Mouse (Mus musculus) hindbrain, embryonic 13.5 days (tissue): ENCODE measurements at regions not wholly inside any gene's neighbourhood (a gene's known extent, or its start where the extent isn't known, plus 50 kb on each side); places are given as distances from the start of the nearest gene placed in this dataset.
A peak's percentile ranks its signal among the peaks of the same experiment; 100 is the strongest.

Source experiments
- ATAC-seq: fragments of 200-750 bp; cut with Nextera tagmentation; 2 replicates; pipeline ENCODE4 v1.8.0; 2017; ENCODE audit warnings: moderate TSS enrichment; ENCODE audit not compliant: low FRiP score
- H3K27ac ChIP-seq: fragments of 300-500 bp; sonication (generic); 2 replicates; pipeline ENCODE4 v1.5.1; 2015; ENCODE audit warnings: inconsistent platforms, mild to moderate bottlenecking, moderate library complexity
- H3K27me3 ChIP-seq: fragments of 300-500 bp; sonication (generic); 2 replicates; pipeline ENCODE4 v1.6.1; 2015; ENCODE audit warnings: mild to moderate bottlenecking, inconsistent platforms
- H3K36me3 ChIP-seq: fragments of 300-500 bp; sonication (generic); 2 replicates; pipeline ENCODE4 v1.6.1; 2015; ENCODE audit warnings: mild to moderate bottlenecking, inconsistent platforms
- H3K4me1 ChIP-seq: fragments of 300-500 bp; sonication (generic); replicated peaks from 2 replicates; pipeline ENCODE4 v1.6.1; 2015; ENCODE audit warnings: inconsistent platforms
- H3K4me2 ChIP-seq: fragments of 300-500 bp; sonication (generic); 2 replicates; pipeline ENCODE4 v1.6.1; 2015; ENCODE audit warnings: inconsistent platforms, mild to moderate bottlenecking, moderate library complexity
- H3K4me3 ChIP-seq: fragments of 300-500 bp; sonication (generic); 2 replicates; pipeline ENCODE4 v1.5.1; 2015; ENCODE audit warnings: mild to moderate bottlenecking, inconsistent platforms
- H3K9ac ChIP-seq: fragments of 300-500 bp; sonication (generic); 2 replicates; pipeline ENCODE4 v1.6.1; 2015; ENCODE audit warnings: mild to moderate bottlenecking, inconsistent platforms
- H3K9me3 ChIP-seq: fragments of 300-500 bp; sonication (generic); 2 replicates; pipeline ENCODE4 v1.6.1; 2016; ENCODE audit warnings: inconsistent platforms
- WGBS: fragments of 180-500 bp; shearing (Covaris S2); methylation state at CpG from one replicate; pipeline ENCODE4 v1.1.7; 2015; 5-methylcytosine and 5-hydroxymethylcytosine counted together

DNA sequence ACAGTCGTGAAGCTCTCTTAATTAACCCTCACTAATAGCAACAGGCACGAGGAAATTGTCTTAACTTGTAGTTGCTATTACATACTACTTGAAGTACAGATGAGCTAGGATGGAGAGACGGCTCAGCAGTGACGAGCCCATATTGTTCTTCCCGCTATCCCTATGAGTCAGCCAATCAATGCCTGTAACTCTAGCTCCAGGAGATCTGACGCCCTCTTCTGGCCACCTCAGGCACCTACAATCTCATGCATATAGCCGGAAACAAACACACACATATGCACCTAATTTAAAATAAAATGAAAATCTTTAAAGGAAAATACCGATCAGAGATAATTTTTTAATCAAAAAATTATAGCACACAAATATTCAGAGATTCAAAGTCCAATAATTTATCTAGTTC, 125.3 kb upstream of the Fn1 start:
- no peak overlapping the region for H3K9ac ChIP-seq
- no peaks in the 10 kb centered on the region for H3K9me3 ChIP-seq
- ATAC-seq = no peak
- no peak overlapping the region for H3K27ac ChIP-seq
- H3K36me3 ChIP-seq = no peaks in the 10 kb centered on the region
- H3K4me2 ChIP-seq = no peak overlapping the region
- no peak overlapping the region for H3K4me3 ChIP-seq
- H3K4me1 ChIP-seq = peaks cover 12% of the 10 kb centered on the region
- no peaks in the 10 kb centered on the region for H3K27me3 ChIP-seq
- 94% methylated on average over 8 of the region's 8 CpGs for WGBS

- H3K9me3 ChIP-seq = no peaks in the 10 kb centered on the region
- ATAC-seq = no peak
- 67% methylated on average over 19 of the region's 19 CpGs for WGBS
- H3K27ac ChIP-seq = peak overlapping the region; percentile 63
- no peaks in the 10 kb centered on the region for H3K36me3 ChIP-seq
- H3K4me1 ChIP-seq = peaks cover 12% of the 10 kb centered on the region
- H3K9ac ChIP-seq = no peak overlapping the region
- no peaks in the 10 kb centered on the region for H3K27me3 ChIP-seq
- no peak overlapping the region for H3K4me3 ChIP-seq
- peak overlapping the region; percentile 18; the same call in 1 of the 2 replicates for H3K4me2 ChIP-seq
Observed at GRCm38 (mm10) chr1:71775865-71776501, 123.0 kb upstream of the Fn1 start.

GRCm38 (mm10) chr1:71772526-71772925, 119.5 kb upstream of the Fn1 start:
- Histone ChIP-seq H3K4me1 (peaks cover 12% of the 10 kb centered on the region), H3K4me2 (no peak overlapping the region), H3K27ac (no peak overlapping the region), H3K36me3 (no peaks in the 10 kb centered on the region), H3K27me3 (no peaks in the 10 kb centered on the region), H3K9ac (no peak overlapping the region), H3K9me3 (no peaks in the 10 kb centered on the region), H3K4me3 (no peak overlapping the region)
- no peak for ATAC-seq
- WGBS = 80% methylated on average over 2 of the region's 2 CpGs

- H3K27ac ChIP-seq = no peak overlapping the region
- H3K27me3 ChIP-seq = no peaks in the 10 kb centered on the region
- H3K36me3 ChIP-seq = no peaks in the 10 kb centered on the region
- H3K4me3 ChIP-seq = no peak overlapping the region
- peaks cover 11% of the 10 kb centered on the region for H3K4me1 ChIP-seq
- 95% methylated on average over 6 of the region's 6 CpGs for WGBS
- no peak for ATAC-seq
- no peak overlapping the region for H3K9ac ChIP-seq
- H3K9me3 ChIP-seq = no peaks in the 10 kb centered on the region
- H3K4me2 ChIP-seq = no peak overlapping the region
Observed at GRCm38 (mm10) chr1:71771798-71772197, 118.8 kb upstream of the Fn1 start.

DNA sequence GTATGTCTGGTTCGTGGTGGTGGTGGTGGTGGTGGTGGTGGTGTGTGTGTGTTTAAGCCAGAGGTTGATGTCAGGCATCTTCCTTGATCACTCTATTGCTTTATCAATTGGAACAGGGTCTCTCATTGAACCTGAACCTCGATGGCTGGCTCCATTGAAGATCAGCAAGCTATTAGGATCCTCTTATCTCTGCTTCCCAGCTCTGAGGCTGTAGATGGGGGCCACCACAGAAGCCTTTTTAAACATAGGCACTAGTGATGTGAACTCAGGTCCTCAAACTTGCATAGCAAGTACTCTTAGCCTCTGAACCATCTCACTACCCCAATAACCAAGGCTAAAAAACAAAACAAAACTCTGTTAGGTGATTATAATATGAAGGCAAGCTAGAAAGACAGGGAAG, 116.6 kb upstream of the Fn1 start:
- Histone ChIP-seq H3K27ac (no peak overlapping the region), H3K9ac (no peak overlapping the region), H3K36me3 (no peaks in the 10 kb centered on the region), H3K4me2 (no peak overlapping the region), H3K4me1 (no peaks in the 10 kb centered on the region), H3K27me3 (no peaks in the 10 kb centered on the region), H3K4me3 (no peak overlapping the region), H3K9me3 (no peaks in the 10 kb centered on the region)
- 89% methylated on average over 2 of the region's 2 CpGs for WGBS
- no peak for ATAC-seq

GRCm38 (mm10) chr1:71767705-71768104, 114.7 kb upstream of the Fn1 start:
- no peaks in the 10 kb centered on the region for H3K27me3 ChIP-seq
- no peak overlapping the region for H3K4me2 ChIP-seq
- no peak overlapping the region for H3K9ac ChIP-seq
- H3K27ac ChIP-seq = no peak overlapping the region
- ATAC-seq = no peak
- no peak overlapping the region for H3K4me3 ChIP-seq
- no peaks in the 10 kb centered on the region for H3K4me1 ChIP-seq
- H3K36me3 ChIP-seq = no peaks in the 10 kb centered on the region
- WGBS = 86% methylated on average over 3 of the region's 3 CpGs
- H3K9me3 ChIP-seq = no peaks in the 10 kb centered on the region

DNA sequence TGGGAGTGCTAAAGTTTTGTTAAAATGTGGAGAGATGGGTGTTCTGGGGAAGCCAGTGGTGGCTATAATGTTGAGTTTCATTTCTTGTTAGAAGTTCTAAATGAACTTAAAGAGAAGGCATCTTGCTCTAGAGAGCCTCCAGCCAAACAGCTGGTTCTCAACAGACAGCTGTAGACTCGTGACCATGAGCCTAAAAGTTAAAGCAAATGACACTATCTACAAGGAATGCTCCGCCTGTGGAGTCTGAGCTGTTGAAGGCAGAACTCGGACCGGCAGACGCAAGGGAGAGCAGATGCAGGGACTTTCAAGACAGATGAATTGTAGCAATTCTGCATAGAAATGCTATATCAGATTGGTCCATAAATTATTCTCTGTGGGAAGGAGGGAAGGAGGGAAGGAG, 114.1 kb upstream of the Fn1 start:
- ATAC-seq = no peak
- H3K4me3 ChIP-seq = no peak overlapping the region
- no peak overlapping the region for H3K4me2 ChIP-seq
- WGBS = 89% methylated on average over 5 of the region's 5 CpGs
- no peaks in the 10 kb centered on the region for H3K36me3 ChIP-seq
- no peaks in the 10 kb centered on the region for H3K27me3 ChIP-seq
- H3K4me1 ChIP-seq = no peaks in the 10 kb centered on the region
- no peaks in the 10 kb centered on the region for H3K9me3 ChIP-seq
- H3K9ac ChIP-seq = no peak overlapping the region
- no peak overlapping the region for H3K27ac ChIP-seq

DNA sequence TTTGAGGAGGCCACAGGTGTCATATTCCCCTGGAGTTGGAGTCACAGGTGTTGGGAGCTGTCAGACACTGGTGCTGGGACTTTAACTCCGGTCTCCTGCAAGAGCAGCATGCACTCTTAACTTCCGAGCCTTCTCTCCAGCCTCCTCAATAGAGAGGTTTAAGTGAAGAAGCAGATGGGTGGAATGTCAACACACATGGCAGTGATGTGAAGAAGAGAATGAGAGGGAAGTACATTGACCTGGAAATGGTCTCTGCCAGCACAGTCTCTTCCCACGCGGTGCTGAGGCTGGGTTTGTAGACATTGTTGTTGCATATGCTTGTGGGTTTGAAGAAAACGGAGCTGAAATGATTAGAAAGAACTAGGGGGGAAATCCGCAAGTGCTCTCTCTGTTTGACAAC, 112.0 kb upstream of the Fn1 start:
- Histone ChIP-seq H3K9ac (no peak overlapping the region), H3K4me1 (no peaks in the 10 kb centered on the region), H3K4me3 (no peak overlapping the region), H3K36me3 (no peaks in the 10 kb centered on the region), H3K27ac (no peak overlapping the region), H3K4me2 (no peak overlapping the region), H3K27me3 (no peaks in the 10 kb centered on the region), H3K9me3 (no peaks in the 10 kb centered on the region)
- 86% methylated on average over 6 of the region's 6 CpGs for WGBS
- ATAC-seq = no peak

GRCm38 (mm10) chr1:71763530-71763929, 110.5 kb upstream of the Fn1 start:
- 81% methylated on average over 2 of the region's 2 CpGs for WGBS
- Histone ChIP-seq H3K36me3 (no peaks in the 10 kb centered on the region), H3K9ac (no peak overlapping the region), H3K4me1 (no peaks in the 10 kb centered on the region), H3K4me3 (no peak overlapping the region), H3K9me3 (no peaks in the 10 kb centered on the region), H3K4me2 (no peak overlapping the region), H3K27me3 (no peaks in the 10 kb centered on the region), H3K27ac (no peak overlapping the region)
- ATAC-seq = no peak

DNA sequence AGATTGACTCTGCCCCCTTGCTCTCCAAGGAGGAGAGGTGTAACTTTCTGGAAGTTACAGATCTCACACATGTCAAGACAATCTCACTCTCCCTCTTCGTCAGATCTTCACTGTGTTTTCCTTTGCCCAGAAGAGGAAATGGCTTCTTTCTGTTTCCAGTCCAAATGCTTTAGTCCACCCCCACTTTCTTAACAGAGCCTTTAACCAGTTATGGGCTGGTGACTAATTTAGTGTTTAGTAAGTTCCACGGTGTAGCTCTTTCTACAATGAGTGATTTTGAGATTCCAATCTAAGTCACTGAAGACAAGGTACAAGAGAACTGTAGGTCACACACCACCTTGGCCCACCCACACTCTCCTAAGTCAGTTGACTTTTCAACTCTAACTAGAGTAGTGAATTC, 107.3 kb upstream of the Fn1 start:
- no peak for ATAC-seq
- no peaks in the 10 kb centered on the region for H3K9me3 ChIP-seq
- H3K4me2 ChIP-seq = no peak overlapping the region
- no peaks in the 10 kb centered on the region for H3K4me1 ChIP-seq
- 87% methylated on average over 2 of the region's 2 CpGs for WGBS
- H3K36me3 ChIP-seq = no peaks in the 10 kb centered on the region
- H3K4me3 ChIP-seq = no peak overlapping the region
- no peaks in the 10 kb centered on the region for H3K27me3 ChIP-seq
- no peak overlapping the region for H3K9ac ChIP-seq
- H3K27ac ChIP-seq = no peak overlapping the region

DNA sequence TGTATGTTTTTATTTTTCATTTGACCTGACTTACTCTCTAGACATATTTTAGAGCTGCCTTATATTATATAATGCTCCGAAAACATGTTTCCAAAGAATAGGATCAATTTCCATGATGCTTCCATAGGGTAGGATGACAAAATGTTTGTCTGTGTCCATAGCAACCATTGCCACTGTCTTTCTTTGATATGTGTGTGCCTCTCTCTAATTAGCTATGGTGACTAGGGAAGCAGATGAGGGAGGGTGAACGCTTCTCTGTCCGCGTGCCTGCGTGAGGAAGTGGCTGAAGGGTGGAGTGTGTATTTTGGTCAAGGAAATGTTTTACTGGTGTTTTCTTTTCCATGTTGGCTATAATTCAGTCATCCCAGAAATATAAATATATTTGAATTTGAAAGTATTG, 104.2 kb upstream of the Fn1 start:
- Histone ChIP-seq H3K4me1 (no peaks in the 10 kb centered on the region), H3K27me3 (no peaks in the 10 kb centered on the region), H3K4me3 (no peak overlapping the region), H3K36me3 (no peaks in the 10 kb centered on the region), H3K27ac (no peak overlapping the region), H3K9me3 (no peaks in the 10 kb centered on the region), H3K9ac (no peak overlapping the region), H3K4me2 (no peak overlapping the region)
- 37% methylated on average over 5 of the region's 5 CpGs for WGBS
- ATAC-seq = no peak

- no peak overlapping the region for H3K27ac ChIP-seq
- no peaks in the 10 kb centered on the region for H3K4me1 ChIP-seq
- H3K9me3 ChIP-seq = no peaks in the 10 kb centered on the region
- H3K27me3 ChIP-seq = no peaks in the 10 kb centered on the region
- no peaks in the 10 kb centered on the region for H3K36me3 ChIP-seq
- no peak overlapping the region for H3K4me2 ChIP-seq
- H3K4me3 ChIP-seq = no peak overlapping the region
- no peak for ATAC-seq
- 88% methylated on average over 2 of the region's 2 CpGs for WGBS
- no peak overlapping the region for H3K9ac ChIP-seq
Observed at GRCm38 (mm10) chr1:71756159-71756558, 103.2 kb upstream of the Fn1 start.

DNA sequence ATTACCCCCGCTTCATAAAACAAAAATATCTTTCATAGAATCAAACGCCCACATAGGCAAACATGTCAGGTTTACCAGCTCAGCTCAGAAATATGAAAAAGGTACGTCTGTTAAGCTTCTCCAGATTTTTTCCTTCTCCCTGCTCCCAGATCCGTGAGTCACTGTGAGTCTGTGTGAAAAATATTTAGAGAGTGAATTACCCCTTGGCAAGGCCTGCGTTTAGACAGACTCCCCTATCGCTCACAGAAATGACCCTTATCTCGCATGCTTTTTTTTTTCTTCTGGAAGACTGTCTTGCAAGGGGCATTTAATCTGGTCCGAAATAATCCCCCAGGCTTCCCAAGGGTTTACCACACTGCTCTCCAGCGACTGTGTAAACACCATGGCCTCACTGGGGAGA, 102.4 kb upstream of the Fn1 start:
- no peaks in the 10 kb centered on the region for H3K27me3 ChIP-seq
- no peak overlapping the region for H3K4me3 ChIP-seq
- no peaks in the 10 kb centered on the region for H3K9me3 ChIP-seq
- WGBS = 78% methylated on average over 9 of the region's 9 CpGs
- no peak overlapping the region for H3K27ac ChIP-seq
- H3K4me2 ChIP-seq = no peak overlapping the region
- ATAC-seq = no peak
- no peaks in the 10 kb centered on the region for H3K36me3 ChIP-seq
- no peaks in the 10 kb centered on the region for H3K4me1 ChIP-seq
- H3K9ac ChIP-seq = no peak overlapping the region
